Mouse (Mus musculus): ENCODE results near the gene Arhgap17. TPM values are rescaled to one million over a fixed set of nuclear protein-coding genes. Genes with fewer than 3 reads are reported as not detected.

Arhgap17 gene
- polyA plus RNA-seq, 1 experiment from 2014 or later = 23.1 TPM

GRCm38 (mm10) chr7:123367218-123368150 is 2.2 kb downstream of the Arhgap17 start:
- Histone ChIP-seq H3K4me2 (replicated peaks) (peak overlapping the region; percentile 85), H3K36me3 (no peaks in the 10 kb centered on the region), H3K9me3 (no peaks in the 10 kb centered on the region), H3K27ac (no peak overlapping the region), H3K4me1 (peaks cover 29% of the 10 kb centered on the region), H3K9ac (peak overlapping the region; percentile 42; the same call in 1 of the 2 replicates), H3K4me3 (no peak overlapping the region), H3K27me3 (replicated peaks) (no peaks in the 10 kb centered on the region)
- 80% methylated on average over 16 of the region's 16 CpGs for WGBS
- no peak for ATAC-seq (ENCODE audit: low FRiP score, low read depth)

GRCm38 (mm10) chr7:123366806-123367205 is 2.9 kb downstream of the Arhgap17 start:
- H3K27me3 ChIP-seq (replicated peaks) = no peaks in the 10 kb centered on the region
- H3K4me1 ChIP-seq = peaks cover 29% of the 10 kb centered on the region
- no peak for ATAC-seq (ENCODE audit: low FRiP score, low read depth)
- no peaks in the 10 kb centered on the region for H3K9me3 ChIP-seq
- no peaks in the 10 kb centered on the region for H3K36me3 ChIP-seq
- WGBS = 85% methylated on average over 8 of the region's 8 CpGs
- H3K4me2 ChIP-seq (replicated peaks) = no peak overlapping the region
- 0 out of 2 replicates have a peak overlapping the region, but pooled peaks have one; percentile 6 for H3K9ac ChIP-seq
- H3K27ac ChIP-seq = no peak overlapping the region
- no peak overlapping the region for H3K4me3 ChIP-seq

- Histone ChIP-seq H3K4me3 (no peak overlapping the region), H3K4me1 (peaks cover 29% of the 10 kb centered on the region), H3K36me3 (no peaks in the 10 kb centered on the region), H3K27me3 (replicated peaks) (no peaks in the 10 kb centered on the region), H3K9me3 (no peaks in the 10 kb centered on the region), H3K27ac (no peak overlapping the region), H3K9ac (0 out of 2 replicates have a peak overlapping the region, but pooled peaks have one; percentile 6), H3K4me2 (replicated peaks) (no peak overlapping the region)
- ATAC-seq (ENCODE audit: low FRiP score, low read depth) = no peak
- 87% methylated on average over 7 of the region's 7 CpGs for WGBS
Observed at GRCm38 (mm10) chr7:123365876-123366741, 3.6 kb downstream of the Arhgap17 start.

GRCm38 (mm10) chr7:123363971-123364370 is 5.7 kb downstream of the Arhgap17 start:
- 92% methylated on average over 8 of the region's 8 CpGs for WGBS
- Histone ChIP-seq H3K27me3 (replicated peaks) (no peaks in the 10 kb centered on the region), H3K9ac (no peak overlapping the region), H3K4me3 (no peak overlapping the region), H3K9me3 (no peaks in the 10 kb centered on the region), H3K36me3 (no peaks in the 10 kb centered on the region), H3K4me1 (peaks cover 24% of the 10 kb centered on the region), H3K4me2 (replicated peaks) (no peak overlapping the region), H3K27ac (no peak overlapping the region)
- no peak for ATAC-seq (ENCODE audit: low FRiP score, low read depth)

- Histone ChIP-seq H3K4me3 (no peak overlapping the region), H3K4me1 (peaks cover 14% of the 10 kb centered on the region), H3K36me3 (no peaks in the 10 kb centered on the region), H3K27me3 (replicated peaks) (no peaks in the 10 kb centered on the region), H3K4me2 (replicated peaks) (no peak overlapping the region), H3K27ac (no peak overlapping the region), H3K9ac (no peak overlapping the region), H3K9me3 (no peaks in the 10 kb centered on the region)
- ATAC-seq (ENCODE audit: low FRiP score, low read depth) = no peak
- 94% methylated on average over 3 of the region's 3 CpGs for WGBS
Observed at GRCm38 (mm10) chr7:123362806-123363205, 6.9 kb downstream of the Arhgap17 start.

GRCm38 (mm10) chr7:123361229-123361980 is 8.3 kb downstream of the Arhgap17 start:
- WGBS = 90% methylated on average over 7 of the region's 7 CpGs
- H3K4me2 ChIP-seq (replicated peaks) = no peak overlapping the region
- H3K27ac ChIP-seq = no peak overlapping the region
- no peak overlapping the region for H3K4me3 ChIP-seq
- H3K4me1 ChIP-seq = no peaks in the 10 kb centered on the region; the same call in 1 of the 2 replicates
- H3K27me3 ChIP-seq (replicated peaks) = no peaks in the 10 kb centered on the region
- H3K9ac ChIP-seq = no peak overlapping the region
- H3K36me3 ChIP-seq = no peaks in the 10 kb centered on the region
- ATAC-seq (ENCODE audit: low FRiP score, low read depth) = no peak
- no peaks in the 10 kb centered on the region for H3K9me3 ChIP-seq

GRCm38 (mm10) chr7:123360185-123360584 is 9.5 kb downstream of the Arhgap17 start:
- no peak overlapping the region for H3K4me2 ChIP-seq (replicated peaks)
- no peak for ATAC-seq (ENCODE audit: low FRiP score, low read depth)
- no peak overlapping the region for H3K27ac ChIP-seq
- no peak overlapping the region for H3K9ac ChIP-seq
- H3K27me3 ChIP-seq (replicated peaks) = no peaks in the 10 kb centered on the region
- 84% methylated on average over 5 of the region's 5 CpGs for WGBS
- no peaks in the 10 kb centered on the region for H3K36me3 ChIP-seq
- H3K4me1 ChIP-seq = no peaks in the 10 kb centered on the region; the same call in 1 of the 2 replicates
- no peaks in the 10 kb centered on the region for H3K9me3 ChIP-seq
- no peak overlapping the region for H3K4me3 ChIP-seq

GRCm38 (mm10) chr7:123359101-123359500 is 10.6 kb downstream of the Arhgap17 start:
- Histone ChIP-seq H3K4me2 (replicated peaks) (no peak overlapping the region), H3K36me3 (no peaks in the 10 kb centered on the region), H3K4me1 (no peaks in the 10 kb centered on the region; the same call in 1 of the 2 replicates), H3K27ac (no peak overlapping the region), H3K27me3 (replicated peaks) (no peaks in the 10 kb centered on the region), H3K9me3 (no peaks in the 10 kb centered on the region), H3K9ac (no peak overlapping the region), H3K4me3 (no peak overlapping the region)
- 46% methylated on average over 7 of the region's 7 CpGs for WGBS
- no peak for ATAC-seq (ENCODE audit: low FRiP score, low read depth)

- no peak for ATAC-seq (ENCODE audit: low FRiP score, low read depth)
- 84% methylated on average over 3 of the region's 3 CpGs for whole genome bisulfite sequencing
- Histone ChIP-seq H3K27me3 (replicated peaks) (no peaks in the 10 kb centered on the region), H3K4me1 (no peaks in the 10 kb centered on the region; the same call in 1 of the 2 replicates), H3K4me3 (no peak overlapping the region), H3K9me3 (no peaks in the 10 kb centered on the region), H3K4me2 (replicated peaks) (no peak overlapping the region), H3K9ac (no peak overlapping the region), H3K27ac (no peak overlapping the region), H3K36me3 (no peaks in the 10 kb centered on the region)
Observed at GRCm38 (mm10) chr7:123356158-123356557, 13.6 kb downstream of the Arhgap17 start.

- Histone ChIP-seq H3K27me3 (replicated peaks) (no peaks in the 10 kb centered on the region), H3K9me3 (no peaks in the 10 kb centered on the region), H3K36me3 (no peaks in the 10 kb centered on the region), H3K4me3 (no peak overlapping the region), H3K27ac (no peak overlapping the region), H3K9ac (no peak overlapping the region), H3K4me1 (peaks cover under 1% of the 10 kb centered on the region; the same call in 1 of the 2 replicates), H3K4me2 (replicated peaks) (no peak overlapping the region)
- ATAC-seq (ENCODE audit: low FRiP score, low read depth) = no peak
- 94% methylated on average over 2 of the region's 2 CpGs for WGBS
Observed at GRCm38 (mm10) chr7:123354851-123355250, 14.9 kb downstream of the Arhgap17 start.

GRCm38 (mm10) chr7:123354392-123354791 is 15.3 kb downstream of the Arhgap17 start:
- Histone ChIP-seq H3K9ac (no peak overlapping the region), H3K36me3 (no peaks in the 10 kb centered on the region), H3K4me1 (peaks cover 3% of the 10 kb centered on the region; the same call in 1 of the 2 replicates), H3K9me3 (no peaks in the 10 kb centered on the region), H3K27me3 (replicated peaks) (no peaks in the 10 kb centered on the region), H3K4me3 (no peak overlapping the region), H3K4me2 (replicated peaks) (no peak overlapping the region), H3K27ac (no peak overlapping the region)
- no peak for ATAC-seq (ENCODE audit: low FRiP score, low read depth)
- 90% methylated on average over 5 of the region's 5 CpGs for WGBS
